Mouse (Mus musculus): ENCODE data around the gene Gm13697. TPM values are rescaled to one million over a fixed set of nuclear protein-coding genes. Genes with fewer than 3 reads are reported as not detected.

Gm13697 gene
- total RNA-seq, 4 experiments from 2014 or later: 1.5 to 2.1 (median 1.8) TPM

DNA sequence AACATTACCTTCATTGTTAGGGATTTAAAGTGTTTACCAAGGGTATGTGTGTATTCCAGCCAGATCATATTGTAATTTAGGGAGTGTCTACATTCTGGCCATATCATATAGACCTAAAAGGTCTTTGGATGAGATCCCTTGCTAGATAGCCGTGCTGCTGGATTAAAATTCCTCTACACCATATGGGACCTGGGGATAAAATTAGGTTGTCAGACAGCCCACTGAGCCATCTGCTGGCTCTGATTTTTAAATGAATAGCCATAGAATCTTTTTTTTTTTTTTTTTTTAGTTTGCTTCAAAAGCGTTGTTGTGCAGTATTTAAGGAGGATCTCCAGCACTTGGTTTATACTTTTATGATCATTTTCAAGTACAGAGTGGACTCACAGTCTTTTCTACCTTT lies 48.0 kb downstream of the Gm13697 start:
- no peak for DNase-seq (ENCODE audit: low spot score in 2 of 2)

DNA sequence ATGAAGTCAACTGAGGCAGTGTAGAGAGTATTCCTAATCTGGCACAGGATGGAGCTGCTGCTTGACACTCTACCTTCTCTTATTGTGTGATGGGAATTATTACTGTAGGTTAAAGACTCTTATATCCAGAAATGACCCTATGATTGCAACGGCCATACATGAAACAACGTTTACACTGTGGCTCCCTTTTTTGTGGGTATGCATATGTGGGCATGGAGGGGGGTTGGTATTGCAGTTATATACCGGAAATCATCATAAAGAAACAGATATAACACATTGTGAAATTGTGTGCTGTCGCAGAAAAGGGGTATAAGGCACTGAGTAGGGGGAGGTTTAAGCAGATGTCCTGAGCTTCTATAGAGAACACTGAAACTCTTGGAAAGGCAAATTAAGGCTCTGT lies 51.5 kb downstream of the Gm13697 start:
- DNase-seq (ENCODE audit: low spot score in 2 of 2): no peak

Other genes with a start within 250 kb of the Gm13697 start
- 100 to 1,000 TPM; 184 to 209 (median 204) TPM for gene Fam171b, start 172.1 kb upstream of the Gm13697 start, total RNA-seq (2022)
- gene Zswim2, start 43.5 kb upstream of the Gm13697 start, total RNA-seq (2022): not detected
- 1 to 10 TPM; 1.5 to 2.1 (median 1.8) TPM for gene Gm13698, start 29.1 kb upstream of the Gm13697 start, total RNA-seq (2022)
- gene Gm13693, start 23.2 kb upstream of the Gm13697 start, total RNA-seq (2022): 1 to 10 TPM; 1.5 to 2.1 (median 1.8) TPM
- 1 to 10 TPM in 2 of 4 experiments, not detected in 2; 1.5 to 1.6 TPM for gene Gm13695, start 17.4 kb upstream of the Gm13697 start, total RNA-seq (2022)
- 1 to 10 TPM; 1.5 to 2.1 (median 1.8) TPM for gene Gm13696, start 11.6 kb upstream of the Gm13697 start, total RNA-seq (2022)
- gene Gm13694, start 5.8 kb upstream of the Gm13697 start, total RNA-seq (2022): 1 to 10 TPM; 1.5 to 2.1 (median 1.8) TPM
- gene Gm13691, start 5.8 kb downstream of the Gm13697 start, total RNA-seq (2022): 1 to 10 TPM; 1.5 to 2.1 (median 1.8) TPM

Data from layer of hippocampus, adult 8-10 months (tissue).